ENCODE assay signal across 22 mouse cellular contexts in genomic region chr12:110474497-110474896, GRCm38 (mm10). TPM values are rescaled to one million over a fixed set of nuclear protein-coding genes. Genes with fewer than 3 reads are reported as not detected.
A peak's percentile ranks its signal among the peaks of the same experiment; 100 is the strongest.
DNase-seq lines count a peak whose midpoint lies in the region; ATAC-seq and TF ChIP-seq lines count a peak whose summit lies in the region.
"Had no signal": no experiment of that assay in that cellular context is flagged by ENCODE, and none has a peak within 500 bp of the region (broad histone marks: within the 10 kb centered on the region; RNA-seq: fewer than 3 reads in every experiment).

No protein-coding gene starts in this region.

- CTCF ChIA-PET in Patski (lab: Charles Lee) = no interaction called here

- TF ChIP-seq CTCF in Patski (IDR thresholded peaks at IDR 0.05) = no peak

- ATAC-seq in Patski = no peak
- no peak for ATAC-seq in erythroid progenitor cell, adult 5-6 weeks (replicated peaks; ENCODE audit: low FRiP score, poor library complexity, severe bottlenecking)
- ATAC-seq: forebrain, embryonic 15.5 days; intestine, postnatal 0 days; midbrain, embryonic 16.5 days had no signal

- DNase-seq in adrenal gland, postnatal 14 days = peak; percentile 19
- DNase-seq in adrenal gland, postnatal 36 days = no peak
- DNase-seq in kidney, postnatal 14 days = peak; percentile 27
- no peak for DNase-seq in kidney, adult 8-10 months
- DNase-seq in Patski (ENCODE audit: low read depth, low spot score) = peak; percentile 15
- DNase-seq in lung, postnatal 4 days = peak; percentile 29 to 66
- DNase-seq: adrenal gland, adult 8-10 months; cerebellum, adult 2 months; cerebellum, postnatal 25 days; heart, postnatal 10 days; kidney, postnatal 36 days; retina, postnatal 1 day; right cerebral cortex, postnatal 25 days; thymus, postnatal 36 days had no signal

- H3K27me3 ChIP-seq in Patski = no peaks in the 10 kb centered on the region
- H3K27me3 ChIP-seq: forebrain, embryonic 15.5 days; limb, embryonic 12.5 days; lung, embryonic 15.5 days; megakaryocyte, embryonic 14.5 days; neural tube, embryonic 13.5 days had no signal

- in situ Hi-C loops in Patski (cut with MboI; ENCODE audit: low pct_unique_long_range_greater_than_20kb) = loop anchor here (25.0 kb wide), 1 partner anchor 88 kb away; no protein-coding TSS in a partner anchor

- POLR2A ChIA-PET in Patski (lab: Charles Lee) = no interaction called here

RNA-seq across cellular contexts. Expression of gene Ppp2r5c, which starts 27.6 kb away (rescaled TPM):
- total RNA-seq in adrenal gland, postnatal 14 days (2021) = 102 and 107 TPM in 2 replicates
- 100 to 1,000 TPM; 104 to 114 TPM for total RNA-seq in adrenal gland, postnatal 36 days (2021)
- polyA plus RNA-seq in Patski (2021) = 72.1 TPM
- 65.2 and 80.1 TPM in 2 replicates for total RNA-seq in erythroid progenitor cell, adult 5-6 weeks (2015; ENCODE audit: low replicate concordance)
- total RNA-seq in erythroid progenitor cell, adult 5-6 weeks (2017; ENCODE audit: low replicate concordance) = 113 and 118 TPM in 2 replicates

Comparison
In these comparisons a context has a peak if more than half of its experiments do, and no peak if none do; other contexts are left out.
1. DNase-seq: peak in adrenal gland, postnatal 14 days (single experiment), kidney, postnatal 14 days (single experiment), Patski (single experiment) and lung, postnatal 4 days (2 of 2); none in adrenal gland, postnatal 36 days (0 of 2) and kidney, adult 8-10 months (0 of 2).